Mouse (Mus musculus): ENCODE data around the gene Ice1. TPM values are rescaled to one million over a fixed set of nuclear protein-coding genes. Genes with fewer than 3 reads are reported as not detected.

The Ice1 gene
- polyA plus RNA-seq, 1 experiment from 2014 or later, result 27.2 TPM

DNA sequence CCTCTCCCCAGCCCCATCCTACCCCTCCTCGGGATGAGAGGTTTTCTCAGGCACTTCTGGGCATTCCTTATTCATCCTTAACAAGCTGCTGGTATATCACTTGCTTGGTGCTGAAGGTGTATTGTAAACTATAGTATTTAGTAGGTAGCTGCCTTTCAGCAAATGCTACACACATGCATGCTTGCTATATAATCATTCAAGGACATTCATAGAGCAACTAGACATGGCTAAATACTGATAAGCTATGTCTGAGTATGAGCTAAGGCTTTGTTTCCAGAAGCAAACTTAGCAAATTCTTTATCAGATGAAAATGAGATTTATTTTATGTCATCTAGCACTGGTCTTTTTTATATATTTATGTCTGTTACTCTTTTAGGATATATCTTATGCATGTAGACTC is 11.8 kb downstream of the Ice1 start:
- Histone ChIP-seq H3K27ac (ENCODE audit: low read depth, low read length) (no peak overlapping the region), H3K27me3 (replicated peaks; ENCODE audit: control insufficient read depth, insufficient read depth, low read length) (no peaks in the 10 kb centered on the region)

DNA sequence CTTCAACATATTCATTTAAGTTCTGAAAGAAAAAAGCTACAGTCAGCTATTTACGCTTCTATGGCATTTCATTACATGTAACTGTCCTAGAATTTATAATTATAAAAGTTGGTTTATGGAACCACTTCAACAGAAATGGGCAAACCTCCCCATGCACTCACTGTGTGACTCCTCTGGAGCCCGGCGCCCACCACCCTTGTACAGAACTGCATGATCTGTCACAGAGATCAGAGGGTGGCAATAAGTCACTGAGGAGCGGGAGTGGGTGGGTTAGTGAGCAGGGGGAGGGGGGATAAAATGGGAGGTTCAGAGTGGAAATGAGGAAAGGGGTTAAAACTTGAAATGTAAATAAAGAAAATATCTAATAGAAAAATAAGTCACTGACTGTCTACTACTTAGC is 13.0 kb downstream of the Ice1 start:
- ATAC-seq, result no peak
- 0 out of 2 replicates have a peak, but pooled peaks cover 5% of the 10 kb centered on the region for H3K36me3 ChIP-seq (ENCODE audit: control insufficient read depth, insufficient read depth, low read length)
- no peaks in the 10 kb centered on the region for H3K9me3 ChIP-seq (ENCODE audit: control insufficient read depth, low read length)
- 93% methylated on average over 4 of the region's 4 CpGs for WGBS
- H3K9ac ChIP-seq (ENCODE audit: low read depth, low read length), result no peak overlapping the region
- H3K27me3 ChIP-seq (replicated peaks; ENCODE audit: control insufficient read depth, insufficient read depth, low read length), result no peaks in the 10 kb centered on the region
- no peaks in the 10 kb centered on the region for H3K4me1 ChIP-seq (ENCODE audit: control insufficient read depth, insufficient read depth, low read depth, low read length)
- H3K4me2 ChIP-seq (ENCODE audit: low read length), result no peak overlapping the region
- no peak overlapping the region for H3K27ac ChIP-seq (ENCODE audit: low read depth, low read length)
- no peak overlapping the region for H3K4me3 ChIP-seq (ENCODE audit: low read length)

More for the DNA sequence above, 11.8 kb downstream of the Ice1 start:
- Histone ChIP-seq H3K36me3 (ENCODE audit: control insufficient read depth, insufficient read depth, low read length) (0 out of 2 replicates have a peak, but pooled peaks cover 2% of the 10 kb centered on the region), H3K4me1 (ENCODE audit: control insufficient read depth, insufficient read depth, low read depth, low read length) (no peaks in the 10 kb centered on the region), H3K9ac (ENCODE audit: low read depth, low read length) (no peak overlapping the region), H3K9me3 (ENCODE audit: control insufficient read depth, low read length) (no peaks in the 10 kb centered on the region), H3K4me2 (ENCODE audit: low read length) (no peak overlapping the region), H3K4me3 (ENCODE audit: low read length) (no peak overlapping the region)
- no peak for ATAC-seq
- 91% methylated on average over 1 of the region's 1 CpGs for WGBS

DNA sequence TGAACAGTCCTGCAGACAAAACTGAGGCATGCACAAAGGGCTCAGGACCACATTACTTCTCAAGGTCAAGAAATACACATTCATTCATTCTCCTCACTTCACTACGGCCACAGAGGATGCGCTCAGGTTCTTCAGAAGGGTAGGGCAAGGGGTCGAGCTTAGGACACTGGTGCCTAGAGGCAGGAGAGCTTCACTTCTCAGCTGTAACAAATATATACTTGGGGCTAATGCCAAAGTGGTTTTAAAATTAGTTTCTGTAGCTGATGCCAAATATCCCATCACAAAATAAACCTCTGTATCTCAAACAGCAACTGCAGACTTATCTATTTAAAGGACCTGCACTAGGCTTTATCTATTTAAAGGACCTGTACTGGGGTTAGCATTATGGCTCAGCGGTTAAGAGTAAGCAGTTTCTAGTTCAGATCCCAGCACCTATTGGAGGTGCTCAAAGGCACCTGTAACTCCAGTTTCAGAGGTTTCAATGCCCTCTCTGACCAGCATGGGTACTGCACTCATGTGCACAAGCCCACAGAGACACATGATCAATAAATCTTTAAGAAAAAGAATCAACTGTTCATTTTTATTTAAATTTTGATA is 14.9 kb downstream of the Ice1 start:
- Histone ChIP-seq H3K27me3 (replicated peaks; ENCODE audit: control insufficient read depth, insufficient read depth, low read length) (no peaks in the 10 kb centered on the region), H3K9me3 (ENCODE audit: control insufficient read depth, low read length) (no peaks in the 10 kb centered on the region), H3K36me3 (ENCODE audit: control insufficient read depth, insufficient read depth, low read length) (peaks cover 10% of the 10 kb centered on the region; the same call in 1 of the 2 replicates), H3K27ac (ENCODE audit: low read depth, low read length) (no peak overlapping the region), H3K4me3 (ENCODE audit: low read length) (no peak overlapping the region), H3K9ac (ENCODE audit: low read depth, low read length) (no peak overlapping the region), H3K4me2 (ENCODE audit: low read length) (no peak overlapping the region), H3K4me1 (ENCODE audit: control insufficient read depth, insufficient read depth, low read depth, low read length) (no peaks in the 10 kb centered on the region)
- 97% methylated on average over 4 of the region's 4 CpGs for WGBS
- no peak for ATAC-seq

DNA sequence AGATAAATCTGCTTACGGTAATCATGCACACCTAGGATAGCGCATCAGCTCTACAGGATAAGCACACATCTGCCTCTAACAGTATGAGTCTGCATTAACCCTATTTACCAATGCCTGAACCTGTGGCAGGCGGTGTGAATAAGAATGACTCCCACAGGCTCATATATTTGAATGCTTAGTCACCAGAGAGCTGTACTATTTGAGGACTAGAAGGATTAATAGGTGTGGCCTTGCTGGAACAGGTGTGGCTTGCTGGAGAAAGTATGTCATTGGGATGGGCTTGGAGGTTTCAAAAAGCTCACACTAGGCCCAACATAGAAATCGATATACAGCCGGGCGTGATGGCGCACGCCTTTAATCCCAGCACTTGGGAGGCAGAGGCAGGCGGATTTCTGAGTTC is 15.9 kb downstream of the Ice1 start:
- Histone ChIP-seq H3K27ac (ENCODE audit: low read depth, low read length) (no peak overlapping the region), H3K36me3 (ENCODE audit: control insufficient read depth, insufficient read depth, low read length) (peaks cover 15% of the 10 kb centered on the region; the same call in 1 of the 2 replicates), H3K27me3 (replicated peaks; ENCODE audit: control insufficient read depth, insufficient read depth, low read length) (no peaks in the 10 kb centered on the region), H3K4me1 (ENCODE audit: control insufficient read depth, insufficient read depth, low read depth, low read length) (no peaks in the 10 kb centered on the region), H3K9me3 (ENCODE audit: control insufficient read depth, low read length) (no peaks in the 10 kb centered on the region), H3K4me3 (ENCODE audit: low read length) (no peak overlapping the region), H3K4me2 (ENCODE audit: low read length) (no peak overlapping the region), H3K9ac (ENCODE audit: low read depth, low read length) (no peak overlapping the region)
- WGBS, result 97% methylated on average over 9 of the region's 9 CpGs
- ATAC-seq, result no peak

DNA sequence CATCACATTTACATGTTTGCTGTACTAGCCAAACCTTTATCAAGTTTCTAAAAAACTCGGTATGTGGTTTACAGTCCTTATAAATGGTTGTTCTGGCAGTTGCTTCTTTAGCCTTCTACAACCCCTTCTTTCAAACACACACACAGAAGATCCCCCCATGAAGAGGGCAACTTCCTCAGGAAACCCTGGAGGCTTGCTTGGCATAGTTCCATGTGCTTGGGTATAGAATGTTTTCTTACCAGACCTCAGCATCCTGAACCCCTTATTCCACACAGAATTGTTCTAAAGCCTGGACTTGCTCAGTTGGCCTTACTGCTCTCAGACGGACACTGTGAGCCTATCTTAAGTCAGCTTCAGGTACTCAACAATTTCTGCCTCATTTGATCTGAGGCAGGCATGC is 24.6 kb downstream of the Ice1 start:
- H3K4me1 ChIP-seq (ENCODE audit: control insufficient read depth, insufficient read depth, low read depth, low read length), result no peaks in the 10 kb centered on the region
- H3K9me3 ChIP-seq (ENCODE audit: control insufficient read depth, low read length), result no peaks in the 10 kb centered on the region
- H3K36me3 ChIP-seq (ENCODE audit: control insufficient read depth, insufficient read depth, low read length), result peaks cover 44% of the 10 kb centered on the region
- WGBS, result 90% methylated on average over 2 of the region's 2 CpGs
- no peak overlapping the region for H3K4me2 ChIP-seq (ENCODE audit: low read length)
- H3K27me3 ChIP-seq (replicated peaks; ENCODE audit: control insufficient read depth, insufficient read depth, low read length), result no peaks in the 10 kb centered on the region
- ATAC-seq, result no peak
- no peak overlapping the region for H3K4me3 ChIP-seq (ENCODE audit: low read length)
- no peak overlapping the region for H3K27ac ChIP-seq (ENCODE audit: low read depth, low read length)
- H3K9ac ChIP-seq (ENCODE audit: low read depth, low read length), result no peak overlapping the region

DNA sequence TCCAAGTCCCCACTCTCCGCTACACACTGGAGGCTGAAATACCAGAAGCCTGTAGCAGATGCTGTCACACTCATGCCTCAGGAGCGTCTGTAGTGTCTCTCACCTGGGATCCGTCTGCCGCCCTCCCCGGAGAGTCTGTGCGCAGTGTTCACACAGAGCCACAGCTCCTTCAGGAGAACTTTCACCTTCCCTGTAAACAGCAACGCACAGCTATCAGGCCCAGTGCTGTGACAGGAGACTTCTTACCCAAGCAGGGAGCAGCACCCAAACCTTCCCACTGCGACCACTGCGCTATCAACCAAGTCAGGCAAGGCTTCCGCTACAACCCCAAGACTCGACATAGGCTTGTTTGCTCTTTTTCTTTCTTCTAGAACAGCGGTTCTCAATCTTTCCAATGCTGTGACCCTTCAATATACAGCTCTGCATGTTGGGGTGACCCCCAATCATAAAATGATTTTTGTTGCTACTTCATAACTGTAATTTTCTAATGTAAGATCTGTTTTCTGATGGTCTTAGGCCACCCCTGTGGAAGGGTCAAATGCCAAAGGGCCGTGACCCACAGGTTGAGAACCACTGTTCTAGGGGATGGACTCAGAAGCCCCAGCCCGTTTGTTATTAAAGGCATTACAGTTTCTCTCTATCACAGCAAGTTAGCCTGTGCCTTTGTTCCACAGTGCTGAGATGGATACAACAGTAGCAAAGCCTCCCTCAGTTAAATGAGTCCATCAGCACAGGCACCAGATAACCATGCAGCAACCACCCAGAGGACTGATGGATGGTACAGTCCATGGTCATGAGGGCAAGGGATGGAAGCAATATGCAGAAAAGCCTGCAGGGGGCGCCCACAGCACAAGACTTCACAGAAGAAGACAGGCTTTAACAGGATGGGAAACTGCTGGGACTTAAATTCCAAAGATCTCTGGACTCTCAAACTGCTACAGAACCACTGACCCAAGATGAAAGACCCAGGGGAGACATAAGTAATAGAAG is 26.7 kb downstream of the Ice1 start:
- H3K36me3 ChIP-seq (ENCODE audit: control insufficient read depth, insufficient read depth, low read length), result peaks cover 51% of the 10 kb centered on the region
- H3K9ac ChIP-seq (ENCODE audit: low read depth, low read length), result no peak overlapping the region
- 89% methylated on average over 15 of the region's 15 CpGs for WGBS
- H3K27ac ChIP-seq (ENCODE audit: low read depth, low read length), result no peak overlapping the region
- no peak overlapping the region for H3K4me3 ChIP-seq (ENCODE audit: low read length)
- H3K4me1 ChIP-seq (ENCODE audit: control insufficient read depth, insufficient read depth, low read depth, low read length), result no peaks in the 10 kb centered on the region
- H3K27me3 ChIP-seq (replicated peaks; ENCODE audit: control insufficient read depth, insufficient read depth, low read length), result no peaks in the 10 kb centered on the region
- ATAC-seq, result peak; percentile 69
- H3K9me3 ChIP-seq (ENCODE audit: control insufficient read depth, low read length), result no peaks in the 10 kb centered on the region
- H3K4me2 ChIP-seq (ENCODE audit: low read length), result no peak overlapping the region

DNA sequence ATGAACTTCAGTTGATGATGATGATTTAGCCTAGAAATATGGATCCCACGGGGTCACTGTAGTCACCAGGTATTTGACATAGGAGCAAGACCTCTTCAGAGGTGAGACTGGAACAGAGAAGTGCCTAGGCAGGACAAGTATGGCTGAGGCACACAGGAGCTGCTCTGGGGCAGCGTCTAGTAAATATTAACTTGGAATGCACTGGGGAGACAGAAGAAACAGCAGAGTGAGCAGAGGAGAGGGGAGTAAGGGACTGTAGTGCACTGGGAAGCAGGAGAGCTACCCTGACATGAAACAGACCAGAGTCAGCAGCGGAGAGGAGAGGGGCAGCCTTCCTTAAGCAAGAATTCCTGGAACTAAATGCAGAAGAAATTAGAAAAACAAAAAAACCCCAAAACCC is 27.8 kb downstream of the Ice1 start:
- Histone ChIP-seq H3K9ac (ENCODE audit: low read depth, low read length) (no peak overlapping the region), H3K4me2 (ENCODE audit: low read length) (no peak overlapping the region), H3K4me1 (ENCODE audit: control insufficient read depth, insufficient read depth, low read depth, low read length) (no peaks in the 10 kb centered on the region), H3K27ac (ENCODE audit: low read depth, low read length) (no peak overlapping the region), H3K36me3 (ENCODE audit: control insufficient read depth, insufficient read depth, low read length) (peaks cover 48% of the 10 kb centered on the region), H3K9me3 (ENCODE audit: control insufficient read depth, low read length) (no peaks in the 10 kb centered on the region), H3K4me3 (ENCODE audit: low read length) (no peak overlapping the region), H3K27me3 (replicated peaks; ENCODE audit: control insufficient read depth, insufficient read depth, low read length) (no peaks in the 10 kb centered on the region)
- no peak for ATAC-seq
- WGBS, result 87% methylated on average over 3 of the region's 3 CpGs

DNA sequence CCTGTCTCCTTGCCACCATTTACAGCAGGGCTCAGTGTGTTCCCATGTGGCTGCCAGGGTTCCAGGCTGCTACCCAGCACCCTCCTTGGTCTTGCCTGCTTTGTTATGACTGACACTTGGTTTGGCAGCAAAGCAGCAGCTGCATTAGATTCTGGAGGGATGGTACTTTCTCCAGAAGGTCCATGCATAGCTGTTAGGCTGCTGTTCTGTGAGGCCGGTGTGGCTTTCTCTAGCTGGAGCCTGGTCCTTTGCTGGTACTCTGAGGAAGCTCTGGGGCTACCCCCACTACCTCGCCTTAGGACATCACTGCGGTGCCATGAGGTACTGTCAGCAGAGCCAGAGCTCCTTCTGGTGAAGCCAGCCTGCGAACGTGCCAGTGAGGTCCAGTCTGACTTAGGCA is 32.1 kb downstream of the Ice1 start:
- H3K27me3 ChIP-seq (replicated peaks; ENCODE audit: control insufficient read depth, insufficient read depth, low read length), result no peaks in the 10 kb centered on the region
- no peak overlapping the region for H3K9ac ChIP-seq (ENCODE audit: low read depth, low read length)
- WGBS, result 95% methylated on average over 5 of the region's 5 CpGs
- ATAC-seq, result no peak
- no peak overlapping the region for H3K27ac ChIP-seq (ENCODE audit: low read depth, low read length)
- H3K4me1 ChIP-seq (ENCODE audit: control insufficient read depth, insufficient read depth, low read depth, low read length), result no peaks in the 10 kb centered on the region
- H3K4me2 ChIP-seq (ENCODE audit: low read length), result no peak overlapping the region
- no peak overlapping the region for H3K4me3 ChIP-seq (ENCODE audit: low read length)
- no peaks in the 10 kb centered on the region for H3K9me3 ChIP-seq (ENCODE audit: control insufficient read depth, low read length)
- H3K36me3 ChIP-seq (ENCODE audit: control insufficient read depth, insufficient read depth, low read length), result peaks cover 72% of the 10 kb centered on the region

DNA sequence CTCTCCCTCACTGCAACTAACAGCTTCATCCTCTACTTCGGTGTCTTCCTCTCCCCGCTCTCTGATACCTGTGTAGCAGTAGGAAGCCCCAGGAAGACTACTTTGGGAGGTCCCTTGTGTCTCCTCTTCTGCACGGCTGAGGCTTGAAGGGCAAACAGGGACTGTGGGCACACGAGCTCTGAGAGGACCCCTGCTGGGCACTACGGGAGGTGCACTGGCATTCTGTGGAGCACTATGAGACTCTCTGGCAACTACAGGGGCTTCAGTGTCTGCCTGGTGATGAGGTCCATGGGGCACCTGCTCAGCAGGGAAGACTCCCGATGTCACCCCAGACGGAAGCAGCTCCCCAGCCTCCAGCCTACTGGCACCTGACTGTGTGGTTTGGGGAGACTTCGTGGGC is 32.7 kb downstream of the Ice1 start:
- Histone ChIP-seq H3K9me3 (ENCODE audit: control insufficient read depth, low read length) (no peaks in the 10 kb centered on the region), H3K4me1 (ENCODE audit: control insufficient read depth, insufficient read depth, low read depth, low read length) (no peaks in the 10 kb centered on the region), H3K9ac (ENCODE audit: low read depth, low read length) (no peak overlapping the region), H3K27me3 (replicated peaks; ENCODE audit: control insufficient read depth, insufficient read depth, low read length) (no peaks in the 10 kb centered on the region), H3K27ac (ENCODE audit: low read depth, low read length) (no peak overlapping the region), H3K36me3 (ENCODE audit: control insufficient read depth, insufficient read depth, low read length) (peaks cover 72% of the 10 kb centered on the region), H3K4me3 (ENCODE audit: low read length) (no peak overlapping the region), H3K4me2 (ENCODE audit: low read length) (no peak overlapping the region)
- WGBS, result 84% methylated on average over 8 of the region's 8 CpGs
- 0 out of 2 replicates have a peak, but pooled peaks have one; percentile 14 for ATAC-seq

Measured in hindbrain, embryonic 16.5 days (tissue).